Mouse (Mus musculus): ENCODE measurements around the gene Olfr1423. TPM values are rescaled to one million over a fixed set of nuclear protein-coding genes. Genes with fewer than 3 reads are reported as not detected.
"Not testable (repeated sequence)": the region's sequence is repeated elsewhere in the genome, so short reads cannot be mapped to it uniquely, and the experiment has no call there.

Gene Olfr1423
- polyA plus RNA-seq (2017; shearing (Covaris generic)), result under 1 TPM in 1 of 3 experiments, not detected in 2; 0.16 TPM

DNA sequence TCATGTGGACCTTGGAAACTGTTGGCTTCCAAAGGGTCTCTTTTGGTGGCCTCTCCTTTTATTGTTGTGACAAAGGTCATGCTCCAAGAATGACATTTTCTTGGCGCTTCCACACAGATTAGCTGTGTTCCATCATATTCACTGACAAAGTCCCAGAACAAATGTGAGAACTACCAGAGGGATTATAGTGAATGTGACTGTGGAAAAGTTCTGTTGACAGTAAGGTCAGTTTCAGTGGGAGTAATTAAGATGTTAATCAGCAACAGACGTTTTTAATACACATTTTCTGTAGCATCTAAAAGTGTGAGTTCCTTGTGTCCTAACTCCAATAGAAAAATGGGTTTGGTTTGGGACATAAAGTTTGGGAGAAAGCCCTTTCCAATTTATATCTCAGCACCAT is at the start of gene Olfr1423:
Gene Olfr1423 (minus strand): TSS at position 101 of the 400 bp plus-strand sequence.
- no peak for ATAC-seq

DNA sequence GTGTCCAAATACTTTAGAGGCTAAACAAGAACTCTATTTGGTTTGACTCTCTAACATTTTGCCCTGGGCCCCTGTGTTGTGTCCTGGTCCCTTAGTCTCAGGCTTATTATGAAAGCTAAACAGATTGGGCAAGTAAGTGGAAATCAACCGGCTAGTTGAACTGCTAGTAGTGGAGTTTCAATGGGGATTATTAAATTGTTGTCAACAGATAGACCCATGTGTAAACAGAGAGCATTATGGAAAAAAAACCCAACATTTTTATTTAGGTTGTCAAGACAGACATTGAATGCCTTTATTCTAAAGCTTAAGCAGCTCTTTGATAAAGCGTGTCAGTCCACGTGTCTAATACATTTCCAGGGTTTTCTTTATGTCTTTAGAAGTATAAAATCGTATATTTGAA is 36.5 kb upstream of the Olfr1423 start, which contains the start of gene Olfr1425:
Gene Olfr1425 (minus strand): TSS at position 101 of the 400 bp plus-strand sequence.
- not testable (repeated sequence) for ATAC-seq

DNA sequence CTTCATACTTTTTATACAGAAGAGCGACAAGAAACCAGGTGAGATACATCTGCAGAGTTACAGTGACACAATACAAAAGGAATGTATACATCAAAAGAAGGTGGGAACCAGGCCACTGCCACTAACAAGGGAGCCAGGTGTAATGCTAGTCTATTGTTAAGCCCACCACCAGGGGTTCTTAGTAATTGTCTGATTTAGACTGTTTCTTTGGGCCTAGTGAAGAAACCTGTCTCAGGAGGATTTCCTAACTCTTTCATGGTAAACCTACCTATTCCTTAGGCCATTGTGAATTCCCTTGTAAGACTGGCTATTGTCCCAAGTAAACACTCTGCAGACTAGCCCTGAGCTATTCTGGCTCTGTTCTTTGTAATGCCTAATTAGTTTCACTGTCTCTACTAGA is 28.4 kb upstream of the Olfr1423 start:
- ATAC-seq, result not testable (repeated sequence)

DNA sequence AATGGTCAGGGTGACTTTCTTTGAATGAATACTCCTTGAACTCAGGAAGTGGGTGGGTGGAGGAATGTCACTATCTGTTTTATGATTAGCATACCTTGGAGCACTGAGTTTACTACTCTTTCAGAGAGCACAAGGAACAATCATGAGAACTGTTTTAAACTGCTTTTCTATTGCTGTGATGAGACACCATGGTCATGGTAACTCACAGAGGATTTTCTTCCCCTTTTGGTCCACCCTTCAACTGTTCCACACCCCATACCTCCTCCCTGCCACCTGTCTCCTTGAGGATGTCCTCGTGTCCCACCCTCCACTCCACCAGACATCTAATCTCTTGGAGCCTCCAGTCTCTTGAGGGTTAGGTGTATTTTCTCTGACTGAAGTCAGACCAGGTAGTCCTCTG is 26.7 kb upstream of the Olfr1423 start:
- ATAC-seq, result not testable (repeated sequence)

DNA sequence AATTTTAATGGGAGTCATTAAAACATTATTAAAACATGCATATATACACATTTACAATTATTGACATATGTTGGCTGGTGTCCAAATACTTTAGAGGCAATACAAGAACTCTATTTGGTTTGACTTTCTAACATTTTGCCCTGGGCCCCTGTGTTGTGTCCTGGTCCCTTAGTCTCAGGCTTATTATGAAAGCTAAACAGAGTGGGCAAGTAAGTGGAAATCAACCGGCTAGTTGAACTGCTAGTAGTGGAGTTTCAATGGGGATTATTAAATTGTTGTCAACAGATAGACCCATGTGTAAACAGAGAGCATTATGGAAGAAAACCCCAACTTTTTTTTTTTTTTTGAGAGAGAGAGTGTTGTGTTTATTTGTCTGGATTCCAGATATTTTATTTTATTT is 21.5 kb upstream of the Olfr1423 start, which contains the start of gene Olfr1424:
Gene Olfr1424 (minus strand): TSS at position 101 of the 400 bp plus-strand sequence.
- ATAC-seq, result not testable (repeated sequence)

DNA sequence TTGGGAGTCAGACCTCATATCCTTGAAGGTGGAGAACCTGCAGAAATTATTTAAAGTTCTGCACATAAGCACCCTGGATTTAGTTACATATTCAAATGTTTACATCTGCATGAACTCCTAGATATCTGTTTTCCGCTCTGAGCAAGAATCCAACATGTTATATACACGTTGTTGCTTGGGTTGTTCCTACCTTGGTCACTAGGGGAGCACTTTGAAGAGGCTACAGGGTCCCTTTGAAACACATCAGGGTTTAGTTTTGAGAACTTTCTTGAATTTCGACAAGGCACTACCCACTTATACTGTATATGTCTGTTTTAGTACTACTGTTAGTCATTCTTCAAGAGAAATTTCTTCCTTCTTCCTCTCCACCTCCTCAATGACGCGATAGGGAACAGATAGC is 2.0 kb upstream of the Olfr1423 start:
- no peak for ATAC-seq

DNA sequence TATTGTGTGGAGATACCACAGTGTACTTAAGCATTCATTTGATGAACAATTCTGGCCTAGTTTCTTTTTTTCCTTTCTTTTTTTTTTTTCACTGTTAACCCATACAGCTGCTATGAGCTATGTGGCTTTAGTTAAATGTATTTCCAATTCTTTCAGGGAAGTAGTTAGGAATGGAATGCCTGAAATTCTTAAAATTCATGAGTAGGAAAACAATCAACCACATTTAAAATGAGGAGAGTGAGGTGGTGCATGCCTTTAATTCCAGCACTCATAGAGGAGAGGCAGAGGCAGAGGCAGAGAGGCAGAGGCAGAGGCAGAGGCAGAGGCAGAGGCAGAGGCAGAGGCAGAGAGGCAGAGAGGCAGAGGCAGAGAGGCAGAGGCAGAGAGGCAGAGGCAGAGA is 3.4 kb downstream of the Olfr1423 start:
- ATAC-seq, result no peak

DNA sequence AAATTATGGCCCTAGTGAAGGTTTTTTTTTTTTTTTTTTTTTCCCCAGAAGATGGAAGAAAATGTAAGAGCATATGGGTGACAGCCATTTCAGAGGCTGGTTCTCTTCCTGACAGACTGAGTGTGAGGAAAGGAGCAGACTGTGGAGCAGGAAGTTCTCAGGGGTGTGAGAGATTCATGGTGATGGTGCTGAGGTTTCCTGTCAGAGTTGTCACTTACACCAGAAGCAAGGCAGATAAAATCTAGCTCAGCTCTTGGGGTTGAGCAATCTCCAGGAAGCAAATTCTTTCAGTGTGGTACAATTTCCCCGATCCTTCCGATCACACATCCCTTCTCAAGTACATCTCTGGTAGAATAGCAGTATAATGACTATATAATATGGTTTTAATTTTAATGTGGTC is 14.5 kb downstream of the Olfr1423 start:
- peak; percentile 85 for ATAC-seq

DNA sequence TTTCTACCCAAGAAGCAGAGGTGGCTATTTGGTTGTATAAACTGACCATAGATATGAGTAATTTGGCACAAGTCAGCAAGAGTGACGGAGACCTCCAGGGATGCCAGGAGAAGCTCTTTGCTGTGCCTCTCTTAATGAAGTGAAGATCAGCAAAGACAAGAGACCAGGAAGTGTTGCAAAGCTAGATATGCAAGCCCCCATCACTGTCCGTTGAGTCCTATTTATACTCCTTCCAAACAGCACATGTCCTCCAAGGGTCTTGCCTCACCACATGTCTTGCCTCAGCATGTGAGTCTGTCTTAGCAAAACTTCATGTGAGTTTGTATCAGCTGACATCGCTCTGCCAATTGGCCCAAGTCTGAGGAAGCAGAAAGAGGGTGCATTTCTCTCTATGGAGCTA is 15.8 kb downstream of the Olfr1423 start:
- ATAC-seq, result no peak

DNA sequence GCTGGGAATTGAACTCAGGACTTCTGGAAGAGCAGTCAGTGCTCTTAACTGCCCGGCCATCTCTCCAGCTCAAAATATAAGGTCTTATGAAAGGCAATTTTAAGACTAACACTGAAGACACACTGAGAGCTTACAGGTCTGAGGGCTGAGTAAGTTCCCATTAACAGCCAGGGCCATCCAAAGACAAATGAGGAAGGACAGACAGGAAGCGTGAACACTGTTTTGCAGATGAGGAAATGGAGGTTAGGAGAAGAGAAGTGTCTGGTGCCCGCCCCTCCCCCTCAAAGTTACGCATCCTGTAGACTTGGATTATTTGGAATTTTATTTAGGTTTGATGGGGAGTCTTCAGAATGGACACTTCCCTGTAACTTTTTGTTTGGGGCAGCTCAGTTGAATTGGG is 17.0 kb downstream of the Olfr1423 start:
- ATAC-seq, result no peak

DNA sequence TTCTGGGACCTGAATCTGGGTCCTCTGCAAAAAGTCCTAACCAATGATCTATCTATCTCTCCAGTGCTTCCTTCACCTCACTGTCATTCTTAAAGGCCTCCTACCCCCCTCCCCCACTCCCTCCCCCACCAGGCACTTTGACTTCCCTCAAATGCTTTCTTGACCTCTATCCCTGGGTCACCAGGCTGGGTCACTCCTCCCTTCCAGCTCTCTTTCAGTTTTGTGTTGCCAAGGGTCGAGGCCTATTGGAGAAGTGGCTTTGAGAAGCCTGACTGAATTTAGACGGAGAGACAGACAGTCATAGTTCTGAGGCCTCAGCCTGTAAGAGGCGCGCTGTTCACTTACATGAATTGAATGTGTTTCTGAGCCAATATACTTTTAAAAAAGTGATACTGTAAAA is 24.9 kb downstream of the Olfr1423 start:
- no peak for ATAC-seq

DNA sequence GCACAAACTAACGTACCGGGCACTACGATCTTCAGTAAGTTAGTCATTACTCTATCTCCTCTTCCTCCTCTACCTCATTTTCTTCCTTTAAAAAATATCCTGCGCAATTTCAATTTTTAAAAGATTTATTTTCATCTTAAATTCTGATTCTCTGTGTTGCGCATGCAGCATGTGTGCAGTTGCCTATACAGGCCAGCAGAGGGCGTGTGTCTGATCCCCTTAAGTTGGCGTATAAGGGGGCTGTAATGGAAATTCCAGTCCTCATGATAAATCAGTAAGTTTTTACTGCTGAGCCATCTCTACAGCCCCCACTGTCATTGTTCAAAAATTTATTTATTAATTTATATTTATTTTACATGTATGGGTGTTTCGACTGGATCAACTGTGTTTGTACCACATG is 25.4 kb downstream of the Olfr1423 start:
- ATAC-seq, result no peak

DNA sequence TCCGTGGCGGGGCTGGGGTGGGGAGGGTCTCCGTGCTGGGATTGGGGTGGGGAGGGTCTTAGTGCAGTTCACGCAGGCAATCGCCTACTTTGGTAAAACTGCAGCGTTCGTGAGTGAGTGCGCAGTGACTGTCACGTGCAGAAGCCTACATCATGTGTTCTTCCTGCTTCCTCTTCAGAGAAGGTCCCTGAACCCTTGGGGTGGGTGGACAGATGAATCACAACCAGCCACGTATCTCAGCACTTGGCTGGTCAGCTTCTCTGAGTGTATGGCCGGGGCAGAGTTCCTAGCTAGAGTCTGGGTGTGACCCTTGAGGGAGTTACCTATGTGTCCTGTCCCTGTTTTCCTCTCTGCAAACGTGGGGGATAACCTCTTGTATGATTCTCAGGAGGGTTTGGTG is 27.9 kb downstream of the Olfr1423 start:
- ATAC-seq, result no peak

DNA sequence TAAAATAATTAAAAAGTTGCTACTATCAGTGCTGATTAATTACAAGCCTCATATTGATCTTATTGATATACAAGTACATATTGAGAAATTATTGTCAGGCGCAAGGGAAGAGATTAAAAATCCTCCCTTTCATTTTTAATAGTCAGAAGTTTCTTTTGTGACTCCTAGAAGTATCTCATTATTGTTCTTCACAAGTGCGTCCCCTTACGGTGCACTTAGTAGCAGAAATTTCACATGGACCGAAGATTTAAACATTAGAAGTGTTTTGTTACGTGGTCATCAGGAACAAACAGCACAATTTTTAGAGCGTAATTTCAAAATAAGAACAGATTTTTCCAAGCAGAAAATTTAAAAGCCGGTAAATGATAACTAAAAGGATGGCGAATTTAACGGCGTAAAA is 28.5 kb downstream of the Olfr1423 start:
- ATAC-seq, result no peak

DNA sequence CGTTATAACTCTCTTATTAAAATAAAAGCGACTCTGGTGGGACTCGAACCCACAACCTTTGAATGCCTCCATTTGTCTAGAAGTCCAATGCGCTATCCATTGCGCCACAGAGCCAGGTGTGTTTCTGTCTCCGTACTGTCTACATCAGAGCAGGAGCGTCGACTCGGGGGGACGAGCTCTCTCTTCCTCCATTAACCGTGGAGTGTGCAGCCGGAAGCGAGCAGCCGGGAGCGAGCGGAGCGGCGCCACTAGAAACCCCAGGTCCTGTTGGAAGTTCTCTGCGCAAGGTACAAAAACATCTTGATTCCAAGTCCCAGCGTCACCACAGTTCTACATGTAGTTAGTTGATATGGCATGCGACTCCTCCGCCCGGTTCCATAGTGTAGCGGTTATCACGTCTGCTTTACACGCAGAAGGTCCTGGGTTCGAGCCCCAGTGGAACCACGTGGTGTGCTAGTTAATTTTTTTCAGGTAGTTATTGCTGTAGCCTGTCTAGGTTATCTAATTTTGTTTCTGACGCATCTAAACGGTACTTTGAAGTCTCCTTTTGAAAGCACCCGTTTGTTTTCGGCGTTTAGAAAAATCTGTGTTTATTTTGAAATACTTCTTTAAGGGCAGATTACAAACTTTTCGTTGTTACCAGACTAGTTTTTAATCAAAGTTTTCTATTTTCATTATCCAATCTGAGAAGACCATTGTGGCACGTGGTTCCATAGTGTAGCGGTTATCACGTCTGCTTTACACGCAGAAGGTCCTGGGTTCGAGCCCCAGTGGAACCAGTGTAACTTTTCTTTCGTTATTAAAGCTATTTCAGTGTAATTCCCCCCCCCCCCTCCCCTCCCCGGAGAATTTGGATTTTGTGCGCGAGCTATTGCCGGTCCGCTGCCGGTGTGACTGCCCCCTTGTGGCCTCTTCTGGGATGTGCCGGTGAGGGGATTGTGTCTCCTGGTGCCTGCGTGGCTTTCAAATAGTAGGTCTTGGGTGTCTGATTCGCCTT is 29.3 kb downstream of the Olfr1423 start:
- peak; percentile 57 for ATAC-seq

DNA sequence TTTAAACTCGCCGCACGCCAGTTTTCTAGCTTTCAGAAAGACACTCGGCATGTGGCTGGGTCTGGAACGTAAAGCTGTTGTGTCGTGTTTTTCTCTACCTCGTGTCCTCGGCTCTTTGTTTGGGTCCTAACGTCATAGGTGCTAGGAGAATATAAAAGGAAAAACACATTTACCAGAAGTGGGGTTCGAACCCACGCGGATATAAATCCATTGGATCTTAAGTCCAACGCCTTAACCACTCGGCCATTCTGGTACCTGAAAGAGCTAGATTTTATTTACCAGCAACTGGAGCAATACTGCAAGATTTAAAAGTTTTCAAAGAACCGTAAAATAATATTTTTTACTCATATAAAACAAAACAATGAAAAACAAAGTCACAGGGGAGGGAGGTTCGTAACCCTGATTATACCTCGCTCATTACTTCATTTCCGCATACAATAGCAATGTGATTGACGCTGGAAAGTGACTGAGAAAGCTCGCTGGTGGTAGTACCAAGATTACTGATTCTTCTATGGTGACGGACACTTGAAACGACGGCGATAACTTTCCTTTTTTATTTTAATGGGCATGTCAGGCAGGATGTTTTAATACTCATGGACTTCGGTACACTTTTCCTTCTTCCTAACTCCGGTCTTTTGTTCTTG is 30.1 kb downstream of the Olfr1423 start:
- ATAC-seq, result peak; percentile 28

DNA sequence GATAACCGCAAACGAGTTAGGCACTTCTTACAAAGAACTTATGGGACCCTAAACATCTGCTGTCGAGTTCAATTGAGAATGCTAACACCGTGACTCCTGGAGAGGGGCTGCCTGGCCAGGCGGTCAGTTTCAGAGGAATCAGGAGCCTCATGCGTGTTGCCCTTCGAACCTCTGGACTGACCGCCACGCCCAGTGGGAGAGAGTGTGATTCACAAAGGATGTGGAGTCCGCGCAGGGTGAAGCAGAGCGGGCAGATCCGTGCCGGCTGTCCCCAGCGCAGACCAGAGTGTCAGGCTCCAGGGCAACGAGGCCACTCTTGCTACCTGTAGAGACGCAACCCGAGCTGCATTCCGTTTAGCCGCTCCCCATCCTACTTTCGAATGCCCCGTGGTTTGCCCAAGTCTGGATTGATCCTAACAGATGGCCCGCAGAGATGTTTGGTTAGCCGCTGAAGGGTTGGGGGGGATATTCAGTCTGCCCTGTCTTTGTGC is 30.8 kb downstream of the Olfr1423 start:
- ATAC-seq, result no peak

DNA sequence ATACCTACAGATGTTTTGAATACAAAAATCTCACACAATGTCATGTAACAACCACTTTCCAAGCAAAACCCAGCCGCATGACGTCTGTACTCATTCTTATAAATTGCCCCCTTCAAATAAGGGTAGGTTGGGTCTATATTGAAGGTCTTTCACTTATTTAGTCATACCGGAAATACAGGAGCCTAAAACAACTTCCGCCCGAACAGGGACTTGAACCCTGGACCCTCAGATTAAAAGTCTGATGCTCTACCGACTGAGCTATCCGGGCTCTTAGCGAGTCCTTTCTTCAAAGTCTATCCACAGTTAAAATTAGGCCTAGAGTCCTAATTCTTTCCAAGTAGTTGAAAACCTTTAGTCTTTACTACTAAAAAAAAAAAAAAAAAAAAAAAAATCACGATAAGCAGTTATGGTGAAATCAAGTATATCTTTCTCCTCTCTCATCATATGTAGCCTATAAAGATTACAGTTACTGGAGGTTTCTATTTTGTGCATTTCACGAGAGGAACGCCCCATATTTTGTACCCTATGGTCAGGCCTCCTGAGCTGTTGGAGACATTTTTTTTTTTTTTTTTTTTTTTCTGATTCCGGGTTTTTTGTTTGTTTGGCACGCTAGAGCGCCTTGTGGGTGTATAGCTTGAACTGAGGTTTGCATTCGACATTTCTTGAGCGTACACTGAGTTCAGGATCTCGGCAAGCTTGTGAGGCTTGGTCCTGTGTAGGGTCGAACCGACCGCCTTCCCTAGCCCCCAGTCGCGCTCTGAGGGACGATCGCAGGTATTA is 31.4 kb downstream of the Olfr1423 start:
- ATAC-seq, result peak; percentile 11

DNA sequence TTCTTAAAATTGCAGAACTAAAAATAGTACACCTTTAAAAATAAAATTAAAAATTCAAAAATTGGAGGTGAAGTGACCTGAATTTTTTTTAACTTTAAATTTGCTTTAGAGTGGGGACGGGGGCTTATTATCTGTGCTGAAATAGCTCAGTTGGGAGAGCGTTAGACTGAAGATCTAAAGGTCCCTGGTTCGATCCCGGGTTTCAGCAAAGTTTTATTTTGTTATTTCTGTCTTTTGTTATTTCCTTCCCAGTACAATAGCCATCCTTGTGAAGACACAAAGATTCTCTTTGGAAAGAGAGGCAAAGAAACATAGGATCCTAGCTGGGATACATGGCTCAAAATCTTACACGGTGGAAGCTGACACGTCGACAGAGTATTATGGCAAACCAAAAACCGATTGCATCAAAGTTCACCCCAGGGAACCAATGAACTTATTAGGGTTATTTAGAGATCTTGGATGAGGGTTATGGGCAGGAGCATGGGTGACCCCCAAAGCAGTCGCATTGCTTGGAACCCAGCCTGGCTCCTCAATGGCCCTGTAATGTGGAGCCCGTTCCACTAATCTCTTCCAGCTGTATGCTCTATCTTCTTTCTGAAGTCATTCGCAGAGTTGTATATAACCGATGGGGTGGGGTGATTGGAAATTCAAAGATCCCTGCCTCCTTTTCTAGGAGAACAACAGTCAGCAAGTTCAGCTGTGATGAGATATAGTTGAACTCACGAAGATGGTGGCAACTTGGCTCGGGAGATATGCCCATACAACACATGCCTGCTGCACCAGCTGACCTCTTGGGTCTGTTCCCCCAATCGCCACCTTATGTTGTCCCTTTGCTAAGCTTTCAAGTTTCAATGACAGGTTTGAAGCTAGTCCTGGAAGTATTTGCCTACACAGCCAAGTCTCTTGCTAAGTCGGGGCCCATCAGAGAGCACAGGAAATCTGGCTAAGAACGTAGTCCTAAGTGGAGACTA is 32.4 kb downstream of the Olfr1423 start:
- ATAC-seq, result no peak

DNA sequence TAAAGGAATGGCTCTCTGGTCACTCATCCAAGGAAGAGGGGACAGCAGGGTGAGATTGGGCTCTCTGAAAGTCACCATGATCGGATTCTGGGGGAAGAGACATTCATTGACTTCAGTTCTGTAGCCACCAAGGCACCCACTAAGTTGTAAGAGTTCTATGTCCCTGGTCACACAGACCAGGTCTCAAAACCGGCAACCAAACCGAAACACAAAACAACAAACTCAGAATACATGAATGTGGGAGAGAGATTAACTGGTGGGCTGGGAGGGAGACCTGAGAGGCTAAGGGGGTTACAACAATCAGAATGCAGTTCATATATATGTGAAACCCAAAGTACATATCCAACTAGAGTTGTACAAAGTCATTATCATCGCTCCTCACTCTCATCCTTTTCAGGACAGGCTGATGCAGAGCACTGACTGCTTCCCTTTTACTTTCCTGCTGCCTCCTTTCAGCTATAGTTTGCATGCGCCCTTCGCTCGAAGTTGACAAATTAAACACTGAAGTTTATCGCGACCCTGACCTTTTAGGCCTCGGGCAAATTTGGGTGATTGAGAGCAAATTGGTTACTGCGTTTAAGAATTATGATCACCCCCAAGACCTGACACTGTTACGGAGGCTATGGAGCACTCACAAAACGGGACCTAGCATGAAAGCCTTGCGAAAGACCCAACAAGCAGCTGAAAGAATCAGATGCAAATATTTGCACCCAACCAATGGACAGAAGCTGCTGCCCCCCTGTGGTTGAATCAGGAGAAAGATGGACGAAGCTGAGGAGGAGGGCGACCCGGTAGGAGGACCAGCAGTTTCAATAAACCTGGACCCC is 33.8 kb downstream of the Olfr1423 start:
- no peak for ATAC-seq
